In the genomic region with DNA sequence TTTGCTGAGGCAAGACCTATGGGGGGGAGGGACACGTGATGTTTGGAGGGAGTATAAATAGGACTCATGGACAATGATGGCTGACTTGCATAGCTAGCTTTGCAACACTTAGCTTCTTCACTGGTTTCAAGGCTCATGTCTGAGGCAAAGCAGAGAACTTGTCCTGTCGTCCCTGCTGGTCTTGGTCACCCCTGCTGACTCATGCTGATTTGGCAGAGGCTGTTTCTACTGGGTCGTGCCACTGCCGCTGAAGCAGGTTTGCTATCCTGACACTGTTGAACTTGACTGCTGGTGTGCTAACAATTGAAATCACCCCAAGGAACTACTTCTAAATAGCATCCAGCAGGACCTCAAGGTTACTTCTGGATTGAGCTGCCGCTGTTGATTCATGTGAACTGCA, we compare ENCODE assay signal across 24 mouse cellular contexts.
DNase-seq lines count a peak whose midpoint lies in the region; ATAC-seq and TF ChIP-seq lines count a peak whose summit lies in the region.
"Had no signal": no experiment of that assay in that cellular context is flagged by ENCODE, and none has a peak within 500 bp of the region (broad histone marks: within the 10 kb centered on the region; RNA-seq: fewer than 3 reads in every experiment).

No protein-coding gene starts in this region.

- TF ChIP-seq POLR2A in embryonic fibroblast, embryonic 13.5 days (IDR thresholded peaks at IDR 0.05; ENCODE audit: low read depth, low read length): no peak

- H3K9me3 ChIP-seq in megakaryocyte, embryonic 14.5 days: peaks cover 8% of the 10 kb centered on the region; the same call in 1 of the 2 replicates
- H3K9me3 ChIP-seq: forebrain, embryonic 15.5 days; heart, embryonic 10.5 days; liver, embryonic 15.5 days; lung, embryonic 15.5 days; midbrain, embryonic 10.5 days; neural tube, embryonic 15.5 days had no signal

- H3K27ac ChIP-seq in embryonic fibroblast, embryonic 13.5 days (ENCODE audit: insufficient read depth, low read length): peak overlapping the region; percentile 25; the same call in 1 of the 2 replicates
- no peak overlapping the region for H3K27ac ChIP-seq in gastrocnemius, adult 2 months
- H3K27ac ChIP-seq: forebrain, embryonic 15.5 days; heart, embryonic 10.5 days; left cerebral cortex, adult 2 months; liver, embryonic 15.5 days; lung, embryonic 15.5 days; midbrain, embryonic 10.5 days; neural tube, embryonic 15.5 days had no signal

- no peak for TF ChIP-seq CTCF in embryonic fibroblast, embryonic 13.5 days (IDR thresholded peaks at IDR 0.05; ENCODE audit: borderline replicate concordance, insufficient read depth, low read length)
- TF ChIP-seq CTCF in gastrocnemius, adult 2 months (IDR thresholded peaks at IDR 0.05): no peak

- DNase-seq in adrenal gland, postnatal 14 days: peak; percentile 72
- DNase-seq in spleen, postnatal 10 days (ENCODE audit: low spot score in 2 of 2): no peak
- DNase-seq in gastrocnemius, adult 2 months: no peak
- DNase-seq: B cell, adult 2 months; layer of hippocampus, adult 9-11 months; liver; lung, postnatal 36 days; right cerebral cortex, adult 18-20 months; thymus, adult 18-20 months; thymus, postnatal 36 days had no signal

- peaks cover 4% of the 10 kb centered on the region; the same call in 1 of the 2 replicates for H3K4me1 ChIP-seq in megakaryocyte, embryonic 14.5 days
- H3K4me1 ChIP-seq in embryonic fibroblast, embryonic 13.5 days (ENCODE audit: control insufficient read depth, insufficient read depth, low read length): peaks cover 9% of the 10 kb centered on the region
- H3K4me1 ChIP-seq: forebrain, embryonic 15.5 days; liver, embryonic 15.5 days; lung, embryonic 15.5 days; midbrain, embryonic 10.5 days; neural tube, embryonic 15.5 days had no signal

- H3K4me3 ChIP-seq in megakaryocyte, embryonic 14.5 days (replicated peaks): peak overlapping the region; percentile 35
- no peak overlapping the region for H3K4me3 ChIP-seq in embryonic fibroblast, embryonic 13.5 days (ENCODE audit: insufficient read depth, low read length)
- no peak overlapping the region for H3K4me3 ChIP-seq in gastrocnemius, adult 2 months
- H3K4me3 ChIP-seq: forebrain, embryonic 15.5 days; heart, embryonic 10.5 days; left cerebral cortex, adult 2 months; liver, embryonic 15.5 days; lung, embryonic 15.5 days; midbrain, embryonic 10.5 days; neural tube, embryonic 15.5 days had no signal

- ATAC-seq in megakaryocyte, adult 5-6 weeks (ENCODE audit: poor library complexity, severe bottlenecking): no peak
- ATAC-seq in erythroblast, adult 5-6 weeks (replicated peaks; ENCODE audit: low FRiP score, poor library complexity, severe bottlenecking): no peak
- ATAC-seq: forebrain, embryonic 15.5 days; hindbrain, embryonic 16.5 days; intestine, embryonic 16.5 days; midbrain, embryonic 16.5 days had no signal

- no peaks in the 10 kb centered on the region for H3K36me3 ChIP-seq in megakaryocyte, embryonic 14.5 days (replicated peaks; ENCODE audit: low read length)
- H3K36me3 ChIP-seq: forebrain, embryonic 15.5 days; heart, embryonic 10.5 days; liver, embryonic 15.5 days; lung, embryonic 15.5 days; midbrain, embryonic 10.5 days; neural tube, embryonic 15.5 days had no signal

- intact Hi-C loops in gastrocnemius, adult 2 months (cut with DNase I): no loop called here

- H3K27me3 ChIP-seq in megakaryocyte, embryonic 14.5 days (replicated peaks): no peaks in the 10 kb centered on the region
- H3K27me3 ChIP-seq: forebrain, embryonic 15.5 days; liver, embryonic 15.5 days; lung, embryonic 15.5 days; neural tube, embryonic 15.5 days had no signal
